Mouse (Mus musculus) retina, adult 2 months (tissue): ENCODE data around the gene Etv6.

Experiments
- DNase-seq: peaks from one replicate; pipeline ENCODE4 v3.0.0-alpha.2; 2012; ENCODE audit warnings: low read depth, low spot score

Etv6 gene

DNA sequence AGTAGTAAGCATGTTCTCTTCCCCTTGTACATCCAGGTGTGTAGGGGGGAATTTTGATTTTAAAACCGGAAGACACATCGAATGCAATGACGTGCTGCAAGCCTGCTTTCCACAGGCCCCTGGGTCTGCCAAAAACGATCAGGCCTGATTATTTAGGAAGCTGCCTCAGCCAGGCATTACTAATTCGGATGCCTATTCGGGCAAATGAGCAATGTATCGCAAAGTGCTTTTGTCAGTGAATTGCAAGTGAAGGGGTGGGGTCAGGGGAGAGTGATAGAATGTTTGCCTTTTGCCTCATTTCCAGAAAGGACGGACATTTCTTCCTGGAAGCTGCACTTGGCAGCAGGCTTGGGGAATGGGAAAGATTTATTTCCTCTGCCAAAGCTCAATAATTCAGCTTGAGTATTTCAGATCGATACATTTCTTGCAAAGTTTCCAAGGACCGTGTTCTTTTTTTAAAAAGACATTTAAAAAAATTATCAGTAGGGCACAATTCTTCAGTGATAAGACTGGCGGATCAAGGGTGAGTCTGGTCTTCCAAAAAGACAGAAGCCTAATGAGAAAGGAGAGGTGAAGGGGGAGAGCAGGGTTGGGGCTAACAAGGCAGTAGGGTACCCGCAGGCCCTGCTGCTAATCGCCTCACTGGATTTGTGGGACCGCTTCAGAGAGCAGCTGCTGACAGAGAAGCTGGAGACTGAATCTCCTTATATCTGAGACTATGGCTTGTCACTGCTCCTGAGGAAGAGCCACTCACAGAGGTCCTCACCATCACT lies 172.9 kb downstream of the Etv6 start:
- DNase-seq, result peak; percentile 18

DNA sequence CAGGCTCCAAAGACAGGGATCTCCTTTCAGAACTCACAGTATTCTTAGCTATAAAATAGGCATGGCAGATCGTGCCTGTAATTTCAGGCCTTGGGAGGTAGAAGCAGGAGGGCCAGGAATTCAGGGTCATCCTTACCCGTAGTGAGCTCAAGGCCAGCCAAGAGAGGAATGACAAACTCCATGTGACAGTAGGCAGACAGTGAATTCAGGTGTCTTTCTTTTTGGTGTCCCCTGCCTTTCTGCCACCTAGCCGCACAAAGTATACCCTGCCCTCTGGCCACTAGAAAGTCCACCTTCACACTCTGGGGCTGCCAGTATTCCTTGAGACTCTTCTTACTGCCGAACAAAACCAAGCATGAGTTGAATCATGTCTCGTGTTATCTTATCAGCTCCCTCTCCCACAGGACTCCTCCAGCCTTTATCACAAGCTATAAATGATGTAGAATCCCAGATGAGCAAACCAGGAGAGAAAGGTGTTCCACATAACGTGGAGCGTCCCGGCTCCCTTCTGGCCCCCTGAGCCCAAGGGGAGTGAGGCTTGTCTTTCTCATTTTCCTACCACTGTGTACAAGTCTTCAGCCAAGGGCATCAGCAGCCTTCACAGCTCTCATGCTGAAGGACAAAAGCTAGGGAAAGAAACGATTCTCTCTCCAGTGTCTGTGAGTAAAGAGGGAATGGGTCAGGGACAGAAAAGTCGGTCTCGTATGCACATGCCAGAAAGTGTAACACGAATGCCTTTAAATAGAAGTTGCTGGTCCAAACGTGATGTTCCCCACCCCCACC lies 175.4 kb downstream of the Etv6 start:
- no peak for DNase-seq

DNA sequence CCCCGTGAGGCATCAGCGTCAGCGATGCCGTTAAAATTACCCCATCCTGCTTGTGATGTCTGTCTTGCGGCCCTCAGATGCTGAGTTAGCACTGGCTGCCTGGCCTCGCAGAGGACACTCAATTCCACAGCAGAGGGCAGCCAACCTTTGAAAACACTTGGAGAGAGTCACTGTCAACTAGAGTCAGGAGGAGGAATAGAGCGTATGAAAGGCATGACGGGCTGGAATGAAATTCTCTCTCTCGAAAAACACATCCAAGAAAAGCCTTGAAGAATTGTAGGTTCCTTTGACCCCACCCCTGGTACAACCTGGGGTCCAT lies 175.9 kb downstream of the Etv6 start:
- DNase-seq, result no peak

DNA sequence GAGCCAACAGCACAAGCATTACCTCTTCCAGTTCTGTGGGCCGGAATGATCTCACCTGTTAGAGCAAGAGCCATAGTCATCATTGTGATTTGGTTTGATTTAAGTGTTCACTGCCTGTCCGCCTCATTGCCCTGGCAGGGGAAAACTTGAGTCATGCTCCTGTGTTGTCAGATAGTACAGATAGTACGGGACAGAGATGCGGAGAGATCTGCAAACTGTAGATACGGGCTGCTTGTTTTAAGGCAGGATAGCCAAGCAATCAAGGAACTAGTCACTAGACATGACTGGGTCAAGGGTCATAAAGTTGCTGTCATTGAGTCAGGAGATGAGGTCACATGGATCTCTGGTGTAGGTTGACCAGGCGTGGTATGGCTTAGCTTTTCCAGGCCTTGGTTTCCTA lies 182.2 kb downstream of the Etv6 start:
- no peak for DNase-seq

DNA sequence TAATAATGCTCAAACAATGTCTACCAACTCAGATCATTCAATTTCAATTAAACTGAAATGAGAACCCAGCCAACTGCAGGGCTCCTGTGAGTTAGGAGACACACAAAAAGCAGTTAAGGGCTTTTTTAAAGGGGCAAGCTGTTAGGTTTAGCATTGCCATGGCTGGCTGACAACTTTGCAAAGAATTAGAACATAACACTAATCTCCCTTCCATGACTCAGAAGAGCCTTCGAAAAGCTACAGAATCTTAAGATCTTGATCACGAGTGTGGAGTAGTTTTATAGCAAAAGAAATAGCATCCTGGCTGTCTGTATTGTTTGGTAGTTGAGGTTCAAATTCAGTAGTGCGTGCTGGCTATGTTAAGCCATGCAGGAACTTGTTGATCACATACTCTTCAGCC lies 182.9 kb downstream of the Etv6 start:
- no peak for DNase-seq

DNA sequence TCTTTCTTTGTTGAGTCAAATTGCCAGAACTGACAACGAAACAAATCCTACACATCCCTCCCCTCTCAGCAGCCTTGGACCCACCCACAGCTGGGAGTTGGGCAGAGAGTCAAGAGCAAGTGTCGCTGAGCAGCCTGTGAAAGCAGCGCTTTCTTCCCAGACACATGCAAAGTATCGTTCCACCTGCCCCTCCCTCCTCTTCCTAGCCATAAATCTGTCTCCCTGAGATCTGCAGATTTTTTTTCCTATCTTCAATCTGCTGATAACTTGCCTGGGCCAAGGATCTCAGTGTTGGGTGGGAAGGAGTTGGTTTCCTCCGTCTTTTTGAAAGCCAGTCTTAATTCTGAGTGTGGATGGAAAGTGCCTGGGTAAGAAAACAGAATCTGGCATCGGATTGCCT lies 183.9 kb downstream of the Etv6 start:
- DNase-seq, result no peak

DNA sequence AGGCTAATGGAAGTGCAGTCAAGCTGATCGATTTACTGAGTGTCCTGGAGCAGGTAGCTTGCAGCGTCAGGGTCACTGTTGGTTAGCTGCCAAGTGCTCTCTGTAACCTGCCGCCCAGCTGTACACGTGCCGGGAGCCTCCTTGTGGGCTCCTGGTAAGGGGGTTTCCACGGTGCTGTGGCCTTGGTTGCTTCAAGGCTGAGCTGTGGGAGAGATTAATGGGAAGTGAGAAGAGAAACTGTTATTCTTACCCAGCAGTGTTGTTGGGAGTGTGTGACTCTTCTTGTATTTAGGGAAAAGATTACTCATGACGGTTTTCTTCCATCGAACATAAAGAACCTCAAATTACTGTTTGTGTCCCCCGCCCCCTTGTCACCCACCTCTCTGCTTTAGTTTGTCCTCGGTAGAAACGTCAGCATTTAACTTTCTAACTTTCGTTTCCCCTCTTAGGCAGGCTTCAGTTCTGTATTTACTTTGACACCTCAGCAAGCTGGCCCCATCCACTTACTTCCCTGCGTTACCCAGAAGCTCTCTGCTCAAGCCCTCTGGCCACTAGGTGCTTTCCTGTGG lies 184.8 kb downstream of the Etv6 start:
- no peak for DNase-seq

DNA sequence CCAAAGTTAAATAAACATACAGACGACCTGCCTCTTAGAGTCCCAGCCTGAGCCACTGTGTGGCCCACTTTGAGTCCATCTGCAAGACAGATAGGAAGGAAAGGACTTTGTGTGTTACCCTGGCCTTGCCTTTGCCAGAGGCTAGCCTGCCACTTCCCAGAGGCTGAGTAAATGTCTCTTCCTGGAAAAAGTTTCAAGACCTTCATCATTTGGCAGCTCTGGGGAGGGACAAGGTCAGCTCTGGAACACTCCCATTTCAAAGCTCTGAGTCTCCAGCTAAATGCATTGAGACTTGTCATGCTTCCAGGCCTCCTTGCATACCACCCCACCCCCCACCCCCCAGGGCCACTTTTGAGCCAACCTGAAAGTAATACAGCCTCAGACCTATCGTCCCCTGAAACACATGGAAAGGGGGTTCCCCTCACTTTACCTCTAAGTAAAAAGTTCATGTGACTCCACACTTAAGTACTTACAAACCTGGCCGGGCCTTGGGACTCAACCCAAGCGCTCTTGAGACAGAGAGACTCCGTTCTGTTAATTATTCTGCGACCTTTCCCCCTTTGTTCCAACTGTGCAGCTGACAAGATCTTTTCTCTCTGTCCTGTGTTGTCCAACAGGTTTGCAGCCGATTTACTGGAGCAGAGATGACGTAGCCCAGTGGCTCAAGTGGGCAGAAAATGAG lies 186.9 kb downstream of the Etv6 start:
- no peak for DNase-seq

DNA sequence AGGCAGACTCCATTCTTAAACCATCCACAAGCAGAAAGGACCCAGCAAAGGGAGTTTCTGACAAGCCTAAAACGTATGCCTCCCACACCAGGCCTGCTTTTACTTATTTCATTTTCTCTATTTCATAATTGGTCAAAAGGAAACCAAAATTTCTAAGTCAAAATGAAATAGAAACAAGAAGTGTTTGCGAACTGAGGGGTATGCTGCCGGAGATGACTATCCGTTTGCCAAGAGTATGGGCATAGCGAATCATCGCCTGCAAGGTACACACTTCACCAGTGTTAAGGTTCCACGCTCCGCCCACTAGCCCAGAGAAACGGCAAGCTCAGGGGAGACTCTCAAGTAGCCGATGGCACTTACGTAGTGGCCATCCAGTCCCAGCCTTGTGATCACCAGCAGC lies 190.1 kb downstream of the Etv6 start:
- no peak for DNase-seq

DNA sequence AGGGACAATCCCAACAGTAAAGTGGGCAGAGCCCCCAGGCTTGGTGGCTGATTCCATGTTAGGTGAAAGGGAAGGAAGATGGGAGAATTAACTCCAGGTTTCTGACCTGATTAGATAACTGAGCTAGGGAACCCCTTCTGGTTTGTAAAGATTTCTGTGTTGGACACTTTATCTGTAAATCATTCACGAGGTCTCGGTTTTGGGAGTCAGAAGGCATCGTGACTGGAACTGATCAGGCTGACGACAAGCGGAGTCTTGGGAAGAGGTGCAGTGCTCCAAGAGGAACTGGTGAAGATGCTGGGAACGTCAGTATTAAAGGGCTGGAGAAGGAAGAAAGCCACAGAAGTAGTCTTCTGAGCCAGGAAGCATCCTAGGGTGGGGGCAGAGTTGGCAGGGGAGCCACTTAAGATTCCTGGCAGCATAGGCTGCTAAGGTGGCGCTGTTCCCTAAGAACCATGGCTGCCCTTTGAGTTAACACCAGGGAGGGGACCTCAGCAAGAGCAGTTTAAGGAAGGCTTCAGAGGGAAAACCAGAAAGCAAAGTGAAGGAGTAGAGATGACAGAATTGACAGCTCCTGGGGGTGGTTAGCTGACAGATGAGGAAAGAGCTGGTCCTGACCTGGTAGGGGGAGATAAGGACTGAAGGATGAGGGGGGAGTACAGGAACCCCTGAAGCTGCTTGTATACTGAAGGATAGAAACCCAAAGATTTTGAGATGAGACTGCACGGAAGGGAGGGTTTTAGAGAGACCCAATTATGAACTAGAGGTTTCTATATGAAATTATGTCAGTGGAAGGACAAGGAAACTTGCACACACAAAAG lies 191.1 kb downstream of the Etv6 start:
- no peak for DNase-seq

DNA sequence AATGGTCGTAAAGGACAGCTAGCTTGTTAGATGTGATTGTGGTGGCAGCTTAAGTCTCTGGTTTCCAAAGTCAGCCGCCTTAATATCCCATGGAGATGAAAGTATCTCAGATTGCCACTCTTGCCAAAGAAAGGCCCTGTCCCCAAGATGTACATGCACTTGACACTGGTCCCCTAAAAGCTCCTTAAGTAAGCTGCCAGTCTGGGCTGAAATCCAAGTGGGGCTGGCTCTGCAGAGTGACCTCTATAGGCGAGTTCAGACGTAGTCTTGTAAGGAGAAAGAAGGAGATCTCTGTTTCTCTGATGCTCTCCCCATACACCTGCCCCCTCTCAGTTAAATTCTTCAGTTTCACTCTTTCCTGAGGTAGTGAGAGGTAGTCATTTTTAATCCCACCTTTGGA lies 200.8 kb downstream of the Etv6 start:
- DNase-seq, result no peak

DNA sequence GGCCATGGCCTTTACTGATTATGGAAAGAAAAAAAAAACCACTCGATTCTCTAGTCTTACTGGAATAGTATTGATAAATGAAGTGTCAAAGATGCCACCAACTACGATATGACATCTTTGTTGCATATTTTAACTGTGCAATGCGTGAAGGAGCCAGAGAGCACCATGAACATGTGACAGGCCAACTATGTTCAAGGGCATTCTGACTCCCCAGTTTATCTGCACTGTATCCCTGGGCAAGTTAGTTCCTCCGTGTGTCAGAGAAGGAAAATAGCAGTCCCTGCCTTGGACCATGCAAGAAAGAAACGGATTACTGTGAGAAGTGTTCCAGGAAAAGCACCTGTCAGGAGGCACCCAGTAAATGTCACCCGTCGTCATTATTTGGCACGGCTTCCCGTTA lies 203.0 kb downstream of the Etv6 start:
- no peak for DNase-seq

DNA sequence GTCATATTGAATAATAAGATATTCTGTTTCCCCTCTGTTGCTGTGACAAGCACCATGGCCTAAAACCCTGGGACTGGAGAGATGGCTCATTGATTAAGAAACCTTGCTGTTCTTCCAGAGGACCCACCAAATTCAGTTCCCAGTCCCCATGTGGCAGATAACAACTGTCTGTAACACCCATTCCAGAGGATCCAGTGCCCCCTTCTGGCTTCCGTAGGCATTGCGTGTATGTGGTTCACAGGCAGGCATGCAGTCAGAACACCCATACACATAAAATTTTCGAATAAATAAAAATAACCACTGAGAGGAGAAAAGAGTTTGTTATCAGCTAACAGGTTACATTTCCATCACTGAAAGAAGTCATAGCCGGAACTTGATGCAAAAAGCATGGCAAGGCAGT lies 205.5 kb downstream of the Etv6 start:
- DNase-seq, result no peak

DNA sequence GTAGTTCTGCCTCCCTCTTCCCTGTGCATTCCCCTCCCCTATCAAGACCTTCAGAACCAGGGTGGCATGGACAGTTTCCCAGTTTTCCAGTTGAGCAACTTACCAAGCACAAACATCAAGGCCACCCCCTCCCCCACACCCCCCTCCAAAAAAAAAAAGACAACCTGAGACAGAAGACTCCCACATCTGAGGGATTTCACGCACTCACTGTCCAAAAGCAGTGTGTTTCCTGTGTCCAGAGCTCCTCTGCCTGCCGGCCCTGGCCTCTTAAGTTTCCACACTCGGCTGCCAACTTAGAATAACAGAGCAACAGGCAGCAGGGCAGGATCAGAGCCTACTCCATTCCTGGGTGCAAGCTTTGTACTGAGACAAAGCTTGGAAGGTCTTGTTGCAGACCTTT lies 207.6 kb downstream of the Etv6 start:
- no peak for DNase-seq

DNA sequence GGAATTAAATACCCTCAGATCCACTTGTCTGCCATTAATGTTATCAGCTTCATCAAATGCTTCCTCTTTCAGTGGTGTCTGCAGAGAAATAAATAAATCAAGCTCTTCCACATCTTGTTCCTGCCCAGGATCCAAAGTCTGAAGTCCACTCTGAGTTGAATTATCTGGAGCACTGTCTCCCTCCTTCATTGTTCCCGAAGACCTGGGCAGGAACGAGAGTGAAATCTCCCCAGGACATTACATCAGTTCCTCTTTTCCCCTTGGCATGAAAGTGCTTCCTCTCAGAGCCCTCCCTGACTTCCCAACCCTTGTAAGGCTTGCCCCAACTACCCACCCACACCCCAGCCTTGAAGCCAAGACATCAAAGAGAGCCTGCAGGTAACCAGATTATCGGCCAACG lies 208.0 kb downstream of the Etv6 start:
- DNase-seq, result no peak

DNA sequence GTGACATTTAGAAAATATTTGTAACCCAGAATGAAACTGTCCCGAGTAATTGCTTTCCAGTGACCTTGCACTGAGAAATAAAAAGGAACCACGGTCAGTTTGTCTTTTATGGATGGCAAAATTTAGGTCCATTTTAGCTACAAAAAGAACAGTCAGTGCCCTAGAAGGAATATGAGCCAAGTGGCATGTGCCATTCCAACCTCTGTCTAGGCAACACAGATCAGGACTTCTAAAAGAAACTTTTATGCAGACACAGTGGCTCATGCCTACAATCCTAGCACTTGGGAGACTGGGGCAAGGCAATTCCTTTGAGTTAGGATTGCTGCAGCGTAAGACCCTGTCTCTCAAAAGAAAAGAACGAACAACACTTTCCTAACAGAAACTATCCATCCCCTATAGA lies 208.6 kb downstream of the Etv6 start:
- no peak for DNase-seq

DNA sequence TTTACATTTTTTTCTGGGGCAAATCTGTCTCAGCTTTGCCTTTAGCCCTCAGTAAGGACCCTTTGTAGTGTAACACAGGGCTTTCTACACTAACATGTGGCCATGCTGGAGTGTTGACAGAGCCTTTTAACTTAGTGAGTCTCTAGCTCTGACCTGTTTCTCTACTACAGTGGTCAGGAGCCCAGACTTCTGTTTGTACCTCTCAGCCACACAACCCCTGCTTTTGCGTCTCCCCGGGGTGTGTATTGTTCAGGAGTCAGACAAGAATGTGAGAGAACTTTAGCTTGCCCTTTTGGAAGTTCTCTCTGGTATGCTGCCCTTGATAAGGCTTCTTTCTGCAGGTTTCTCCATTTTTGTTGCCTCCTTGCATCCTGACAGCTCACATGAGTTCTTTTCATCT lies 210.6 kb downstream of the Etv6 start:
- no peak for DNase-seq

DNA sequence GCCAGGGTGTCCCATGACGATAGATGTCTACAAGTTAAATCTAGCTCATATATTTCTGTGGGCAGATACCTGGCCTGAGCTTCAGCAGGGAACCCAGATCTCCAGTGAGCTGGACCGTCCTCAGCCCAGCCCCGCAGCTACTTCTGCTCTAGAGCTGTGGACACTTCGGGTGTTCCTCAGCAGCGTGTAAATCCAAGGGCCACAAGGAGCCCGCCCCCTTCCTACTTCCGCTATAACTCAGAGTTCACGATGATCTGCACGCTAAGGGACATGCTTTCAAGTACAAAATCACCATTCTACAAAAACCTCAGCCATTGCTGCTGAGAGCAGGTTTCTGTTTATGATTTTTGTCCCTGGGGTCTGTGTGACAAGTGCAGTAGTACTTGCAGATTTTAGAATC lies 211.8 kb downstream of the Etv6 start:
- DNase-seq, result no peak

DNA sequence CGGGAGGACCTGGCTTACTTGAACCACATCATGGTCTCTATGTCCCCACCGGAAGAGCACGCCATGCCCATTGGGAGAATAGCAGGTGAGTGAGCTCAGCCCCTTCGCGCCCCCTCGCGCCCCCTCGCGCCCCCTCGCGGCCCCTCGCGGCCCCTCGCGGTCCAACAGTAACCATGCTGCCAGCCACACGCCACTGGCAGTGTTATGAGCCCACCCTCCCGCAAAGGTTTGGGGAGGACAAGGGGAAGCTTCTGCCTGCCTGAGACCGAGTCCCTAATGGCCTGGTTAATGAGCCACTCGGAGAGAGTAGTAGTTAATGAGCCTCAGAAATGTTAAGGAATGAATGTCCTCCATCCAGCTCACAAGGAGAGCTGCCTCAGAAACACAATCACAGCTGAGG lies 213.2 kb downstream of the Etv6 start:
- DNase-seq, result no peak

DNA sequence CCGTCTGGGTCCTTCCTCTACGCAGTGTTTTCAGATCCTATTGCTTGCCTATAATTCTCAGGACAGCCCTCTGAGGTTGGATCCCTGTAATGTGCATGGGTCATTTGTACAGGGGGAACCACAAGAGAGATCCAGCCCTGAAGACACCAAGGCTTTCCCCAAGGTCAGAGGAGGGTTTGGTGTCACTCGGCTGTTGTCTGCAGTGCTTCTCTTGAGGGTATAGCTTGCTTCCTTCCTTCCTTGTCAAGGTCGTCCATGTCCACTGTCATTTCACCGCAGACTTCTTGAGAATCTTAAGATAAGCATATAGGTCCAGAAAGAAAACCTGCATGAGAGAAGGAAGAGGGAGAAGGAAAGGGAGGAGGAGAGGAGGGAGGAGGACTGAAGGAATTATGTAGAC lies 215.3 kb downstream of the Etv6 start:
- DNase-seq, result no peak

DNA sequence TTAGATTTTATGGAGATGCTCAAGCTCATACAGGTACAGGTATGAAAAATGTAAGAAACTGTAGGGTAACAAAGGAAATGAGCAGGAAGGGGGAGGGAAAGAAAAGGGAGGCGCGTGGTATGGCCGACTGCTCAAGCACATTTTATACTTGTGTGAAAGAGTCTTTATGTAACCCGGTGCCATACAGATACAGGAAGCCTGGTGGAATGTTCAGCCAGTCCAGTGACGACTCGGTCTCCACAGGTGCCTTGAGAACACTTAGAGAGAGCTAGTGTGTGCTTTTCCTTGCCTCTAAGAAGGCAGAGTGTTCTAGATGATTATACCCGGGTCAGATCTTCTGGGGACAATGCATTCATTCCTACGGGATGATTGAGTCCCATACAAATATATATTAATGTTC lies 215.9 kb downstream of the Etv6 start:
- no peak for DNase-seq
